Mouse (Mus musculus): ENCODE data around the gene Frmpd4.

The Frmpd4 gene

DNA sequence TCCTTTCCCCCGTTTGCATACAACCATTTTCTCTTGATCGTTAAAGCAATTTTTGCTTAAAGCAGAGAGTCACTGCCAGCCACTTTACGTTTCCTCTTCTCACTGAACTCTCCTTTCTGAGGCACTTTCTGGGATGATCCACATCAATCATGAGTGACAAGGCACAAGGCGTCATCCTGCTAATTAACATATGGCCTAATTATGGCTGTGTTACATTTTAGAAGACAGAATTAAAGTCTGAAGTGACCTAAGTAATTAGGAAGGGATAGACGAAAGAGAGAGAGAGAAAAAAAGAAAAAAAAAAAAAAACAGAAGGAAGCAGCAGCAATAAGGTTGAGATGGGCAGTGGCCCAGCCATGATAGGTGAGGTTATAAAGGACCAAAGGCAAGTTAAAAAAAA lies at the start of gene Frmpd4:
Gene Frmpd4, minus strand, starts transcription at position 101 of the 400 bp plus-strand sequence.
- DNase-seq, result no peak

DNA sequence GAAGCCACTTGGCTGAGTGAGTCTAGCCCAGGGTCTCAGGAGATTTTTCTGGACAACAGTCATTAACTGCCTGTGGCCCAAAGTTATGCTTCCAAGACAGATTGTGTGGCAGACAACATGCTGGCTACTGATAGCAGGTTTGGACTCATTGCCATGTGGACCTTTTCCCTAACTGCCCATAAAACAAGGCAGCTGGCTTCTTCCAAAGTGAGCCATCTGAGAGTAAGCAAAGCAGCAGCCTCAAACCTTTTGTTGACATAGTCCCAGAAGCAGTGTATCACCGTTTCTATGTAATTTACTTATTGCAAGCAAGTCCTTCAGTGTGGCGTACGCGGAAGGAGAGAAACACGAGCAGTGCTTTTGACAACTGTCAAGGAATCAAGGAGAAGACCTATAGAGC lies 18.2 kb upstream of the Frmpd4 start:
- no peak for DNase-seq

DNA sequence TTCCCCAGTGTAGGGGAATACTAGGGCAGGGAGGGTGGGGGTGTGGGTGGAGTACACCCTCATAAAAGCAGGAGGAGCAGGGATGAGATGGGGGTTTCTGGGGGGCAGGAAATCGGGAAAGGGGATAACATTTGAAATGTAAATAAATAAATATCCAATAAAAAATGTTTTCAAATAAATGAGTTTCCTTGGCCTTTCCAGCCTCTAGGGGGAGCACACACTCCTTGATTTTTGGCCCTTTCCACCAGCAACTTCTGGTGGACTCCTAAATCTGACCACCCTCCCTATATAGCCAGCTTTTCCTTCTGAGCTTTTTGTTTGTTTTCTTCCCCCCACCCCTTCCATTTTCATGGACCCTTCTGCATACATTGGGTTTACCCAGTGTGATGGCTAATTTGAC lies 7.3 kb upstream of the Frmpd4 start:
- DNase-seq, result peak; percentile 0

DNA sequence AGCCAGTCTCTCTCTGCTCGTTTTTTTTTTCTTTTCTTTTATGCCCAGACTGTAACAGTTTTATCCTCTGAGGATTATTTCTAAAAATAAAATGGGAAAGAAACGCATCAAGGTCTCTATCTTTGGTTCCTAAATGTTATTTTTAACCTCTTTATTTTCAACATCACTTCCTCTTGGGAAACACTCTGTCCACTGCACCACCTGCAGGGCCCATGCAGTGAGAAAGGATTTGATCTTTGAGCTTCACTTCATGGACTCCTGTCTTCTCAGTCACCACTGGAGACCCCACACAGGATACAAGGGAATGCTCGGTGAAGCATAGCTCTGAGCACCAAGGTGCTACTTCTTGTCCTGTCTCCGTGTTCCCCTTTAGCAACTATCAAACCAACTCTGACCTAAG lies 5.2 kb downstream of the Frmpd4 start:
- no peak for DNase-seq

DNA sequence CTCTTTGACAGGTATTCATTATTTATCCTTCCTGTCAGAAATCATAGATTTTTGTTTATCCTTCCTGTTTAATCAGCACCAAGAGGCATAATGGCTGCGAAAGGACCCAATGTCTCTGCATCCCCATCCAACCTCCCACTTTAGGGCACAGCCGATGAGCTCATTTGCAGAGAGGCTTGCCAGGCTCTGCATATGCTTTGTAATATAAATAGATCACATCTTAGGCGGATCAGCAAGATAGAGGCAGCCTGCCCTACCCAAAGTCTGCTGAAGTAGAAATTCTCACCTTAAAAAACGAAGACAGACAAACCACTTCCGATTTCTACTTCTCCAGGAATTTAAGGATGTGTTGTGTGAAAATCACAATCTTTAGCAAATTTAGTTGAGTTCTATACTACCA lies 7.8 kb downstream of the Frmpd4 start:
- DNase-seq, result no peak

DNA sequence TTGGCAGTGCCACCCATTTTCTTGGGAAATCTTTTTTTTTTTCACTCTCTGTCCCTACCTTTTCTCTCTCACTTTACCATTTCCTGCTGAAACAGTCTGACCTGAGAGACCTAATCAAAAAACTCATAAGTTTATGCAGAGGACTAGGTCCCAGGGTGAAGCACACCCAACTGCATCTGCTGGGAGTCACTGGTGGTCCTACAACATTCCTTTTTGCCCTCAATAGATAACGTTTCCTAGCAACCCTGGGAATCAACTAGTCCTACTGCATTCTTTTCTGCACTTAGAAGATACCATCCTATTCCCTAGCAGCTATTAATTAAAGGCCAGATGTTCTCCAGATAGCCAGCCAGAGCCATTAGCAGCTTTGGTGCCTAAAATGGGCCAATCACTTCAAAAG lies 71.8 kb downstream of the Frmpd4 start:
- no peak for DNase-seq

DNA sequence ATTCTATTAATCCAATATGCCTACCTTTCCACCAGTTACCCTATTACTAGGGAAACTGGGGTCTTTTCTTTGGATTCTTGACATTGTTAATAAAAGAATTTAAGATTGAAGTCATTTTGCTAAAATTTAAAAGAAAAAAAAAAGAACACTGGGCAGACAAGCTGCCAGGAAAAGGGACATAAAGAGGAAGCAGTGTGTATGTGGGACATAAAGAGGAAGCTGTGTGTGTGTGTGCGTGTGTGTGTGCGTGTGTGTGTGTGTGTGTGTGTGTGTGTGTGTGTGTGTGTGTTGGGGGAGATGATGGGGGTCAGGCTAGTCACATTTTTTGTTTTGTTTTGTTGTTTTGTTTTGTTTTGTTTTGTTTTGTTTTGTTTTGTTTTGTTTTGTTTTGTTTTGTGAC lies 121.8 kb downstream of the Frmpd4 start:
- DNase-seq, result no peak

DNA sequence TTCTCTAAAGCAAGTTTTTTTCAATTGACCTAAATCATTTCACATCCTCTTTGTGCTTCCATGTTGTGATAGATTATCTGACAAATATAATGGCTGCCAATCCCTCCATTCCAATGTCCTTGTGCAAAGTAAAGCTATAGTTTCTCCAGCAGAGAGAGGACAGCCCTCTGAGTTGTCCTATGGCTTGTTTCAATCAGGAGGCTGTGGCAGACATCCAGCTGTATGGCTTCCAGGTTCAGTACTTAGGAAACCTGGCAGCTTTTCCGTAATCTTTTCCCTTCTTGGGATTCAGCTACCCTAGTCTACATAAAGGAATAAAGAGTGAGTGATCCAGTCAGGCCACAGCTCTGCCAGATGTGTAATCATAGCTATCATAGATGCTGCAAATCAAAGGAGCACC lies 145.8 kb downstream of the Frmpd4 start:
- DNase-seq, result no peak

DNA sequence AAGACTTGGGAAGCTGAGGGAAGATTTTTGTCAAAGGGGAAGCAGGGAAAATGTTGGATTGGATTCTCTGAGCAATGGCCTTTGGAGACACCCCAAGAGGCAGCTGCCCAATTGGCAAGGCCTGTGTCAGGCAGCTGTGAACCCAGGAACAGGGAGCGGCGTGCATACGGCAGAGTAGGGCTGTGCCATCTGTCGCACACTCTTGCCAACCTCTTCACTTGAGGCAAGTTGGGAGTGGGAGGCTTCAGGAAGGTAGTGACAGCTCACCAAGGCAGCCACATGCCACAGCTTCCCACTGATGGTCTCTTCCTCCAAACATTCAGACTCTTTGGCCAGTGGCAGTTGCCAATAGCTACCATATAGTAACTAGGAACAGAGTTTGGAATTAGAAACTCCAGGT lies 147.2 kb downstream of the Frmpd4 start:
- no peak for DNase-seq

DNA sequence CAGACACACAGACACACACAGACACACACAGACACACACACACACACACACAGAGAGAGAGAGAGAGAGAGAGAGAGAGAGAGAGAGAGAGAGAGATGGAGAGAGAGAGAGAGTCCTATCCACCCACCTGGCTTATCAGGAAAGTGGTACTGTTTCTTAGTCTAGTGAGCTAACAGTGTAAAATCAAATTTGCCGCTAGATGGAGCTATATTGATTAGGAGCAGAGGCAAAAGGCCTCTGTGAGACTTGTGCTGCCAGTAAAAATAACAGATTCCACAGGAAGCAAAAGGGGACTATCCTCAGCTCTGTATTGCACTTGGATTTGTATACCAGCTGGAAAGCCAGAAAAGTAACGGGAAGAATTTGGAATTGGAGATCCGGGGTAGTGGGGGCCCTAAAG lies 161.6 kb downstream of the Frmpd4 start:
- peak; percentile 0 for DNase-seq

DNA sequence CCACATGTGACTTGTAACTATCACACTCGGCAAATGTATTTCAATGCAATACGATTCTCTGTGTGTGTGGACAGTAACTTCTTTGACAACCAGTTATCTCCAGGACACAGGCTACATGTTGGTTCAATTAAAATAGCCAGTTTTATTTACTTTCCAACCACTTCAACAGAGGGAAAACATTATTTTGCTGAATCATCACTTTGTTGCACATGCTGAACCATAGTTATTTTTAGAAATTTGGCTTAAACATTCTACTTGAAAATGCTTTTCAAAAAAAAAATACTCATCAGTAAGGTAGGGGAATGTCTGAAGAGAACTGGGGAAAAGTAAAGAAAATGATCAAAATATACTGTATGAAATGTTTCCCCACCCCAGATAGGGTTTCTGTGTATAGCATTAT lies 173.5 kb downstream of the Frmpd4 start:
- DNase-seq, result no peak

DNA sequence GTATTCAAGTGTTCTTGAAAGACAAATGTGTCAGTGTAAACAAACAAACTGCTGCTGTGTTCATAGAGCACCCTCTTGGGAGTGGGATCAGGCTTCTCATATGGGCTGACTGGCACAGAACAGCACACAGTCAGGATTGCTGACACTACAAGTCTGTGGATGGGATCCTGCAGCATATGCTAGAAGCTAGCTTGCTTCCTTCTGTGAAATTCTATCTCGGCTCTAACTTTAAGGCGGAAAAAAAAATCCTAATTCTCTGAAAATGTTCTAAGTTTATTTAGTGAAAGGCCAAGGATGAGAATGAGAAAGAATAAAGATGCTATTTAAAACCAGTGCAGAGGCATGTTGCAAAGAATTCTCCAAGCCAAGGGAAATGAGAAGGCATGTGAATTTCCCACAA lies 226.6 kb downstream of the Frmpd4 start:
- no peak for DNase-seq

DNA sequence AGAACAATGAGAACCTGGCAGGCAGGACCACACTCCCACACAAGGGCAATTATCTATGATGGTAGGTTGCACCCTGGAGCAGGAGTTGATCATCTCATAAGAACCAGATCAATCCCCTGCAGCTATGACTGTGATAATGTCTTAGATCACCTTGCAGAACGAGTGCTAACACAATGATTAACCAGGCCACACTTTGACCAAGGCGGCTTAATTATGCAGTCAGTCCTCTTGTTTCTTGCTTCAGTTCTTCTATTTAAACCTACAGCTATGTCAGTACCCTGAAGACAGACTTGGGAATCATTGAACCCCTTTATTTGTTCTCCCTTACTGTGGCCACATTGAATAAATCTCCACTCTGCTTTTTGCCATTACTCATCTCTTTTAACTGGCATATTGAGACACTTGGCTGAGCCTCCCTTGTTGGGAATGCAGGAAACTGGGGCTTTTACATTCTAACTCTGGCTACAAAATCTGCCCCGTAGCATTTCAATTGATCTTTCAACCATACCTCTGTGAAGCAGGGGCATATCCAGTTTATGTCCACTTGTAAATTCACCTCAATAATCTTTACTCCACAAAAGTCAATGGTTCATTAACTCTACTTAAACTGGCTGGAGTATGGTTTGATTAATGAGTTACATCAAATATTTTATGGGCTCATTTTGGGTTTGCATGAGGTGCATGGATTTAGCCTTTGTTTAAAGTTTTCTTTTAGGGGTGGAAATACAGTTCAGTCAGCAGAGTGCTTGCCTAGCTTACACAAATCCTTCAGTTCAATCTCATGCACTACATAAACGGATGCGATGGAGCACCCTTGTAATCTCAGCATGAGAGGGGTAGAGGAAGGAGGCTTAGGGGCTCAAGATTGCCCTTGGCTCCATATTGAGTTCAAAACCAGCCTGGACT lies 227.5 kb downstream of the Frmpd4 start:
- peak; percentile 2 for DNase-seq

DNA sequence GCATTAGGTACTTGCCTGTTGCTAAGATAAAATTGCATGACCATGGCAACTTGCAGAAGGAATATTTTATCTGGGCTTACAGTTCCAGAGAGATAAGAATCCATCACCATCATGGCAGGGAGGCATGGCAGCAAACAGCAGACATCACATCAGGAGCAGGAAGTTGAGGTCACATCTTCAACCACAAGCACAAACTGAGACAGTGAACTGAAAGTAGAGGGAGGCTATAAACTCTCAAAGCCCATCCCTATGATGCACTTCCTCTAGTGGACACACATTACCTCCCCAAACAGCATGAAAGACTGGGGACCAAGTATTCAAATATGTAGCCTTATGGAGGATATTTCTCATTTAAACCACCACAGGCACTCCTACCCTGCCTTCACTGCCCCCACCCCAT lies 238.8 kb downstream of the Frmpd4 start:
- DNase-seq, result no peak

DNA sequence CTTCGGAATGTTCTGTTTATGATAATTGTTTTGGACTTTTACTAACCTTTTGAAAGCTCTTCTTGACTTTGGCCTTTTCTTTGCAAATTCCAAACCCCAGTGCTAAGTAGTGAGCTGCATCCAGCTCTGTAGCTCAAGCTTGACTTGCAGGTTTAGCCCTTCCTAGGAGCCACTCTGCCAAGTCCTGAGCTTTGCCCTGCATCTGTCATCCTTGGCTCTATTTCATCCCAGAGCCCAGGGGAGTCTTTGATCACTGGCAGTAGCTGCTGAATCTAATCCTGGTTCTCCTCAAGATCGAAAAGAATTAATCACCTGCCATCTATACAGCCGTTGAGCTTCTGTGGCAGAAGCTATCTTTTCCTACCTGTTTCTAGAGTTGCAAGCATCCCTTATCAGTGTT lies 251.9 kb downstream of the Frmpd4 start:
- DNase-seq, result no peak

DNA sequence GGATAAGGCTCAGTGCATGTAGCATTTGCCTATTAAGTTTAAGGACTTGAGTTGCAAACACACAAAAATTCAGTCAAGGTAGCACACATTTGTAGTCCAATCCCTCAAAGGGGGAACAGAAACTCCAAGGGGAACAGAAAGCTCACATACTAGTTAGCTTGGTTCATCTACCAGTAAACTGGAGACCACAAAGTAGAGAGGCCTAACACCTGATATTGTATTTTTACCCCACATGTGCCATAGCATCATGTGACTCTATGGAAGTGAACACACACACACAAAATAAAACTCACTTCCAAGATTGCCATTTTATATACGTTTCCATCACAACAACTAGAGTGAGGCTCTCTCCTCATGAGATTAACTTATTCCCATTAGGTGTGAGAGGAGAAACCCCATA lies 264.9 kb downstream of the Frmpd4 start:
- DNase-seq, result no peak

DNA sequence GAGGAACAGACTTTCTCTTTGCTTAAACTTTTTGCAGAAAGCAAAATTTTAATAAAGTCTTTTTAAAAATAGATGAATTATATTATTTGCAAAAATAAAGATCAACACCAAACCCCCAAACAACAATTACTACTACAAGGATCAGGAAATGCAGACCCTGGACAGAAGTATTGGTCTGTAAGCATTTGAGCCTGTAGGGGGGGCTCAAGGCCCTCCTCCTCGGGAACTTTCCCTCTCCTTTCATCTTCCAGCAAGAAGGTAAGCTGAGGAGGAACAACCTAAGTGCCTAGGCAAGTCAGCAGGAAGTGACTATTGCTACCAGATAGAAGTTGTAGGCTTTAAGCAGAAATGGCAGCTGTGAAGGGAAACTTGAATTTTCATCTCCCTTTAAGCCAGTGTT lies 266.9 kb downstream of the Frmpd4 start:
- DNase-seq, result peak; percentile 0

DNA sequence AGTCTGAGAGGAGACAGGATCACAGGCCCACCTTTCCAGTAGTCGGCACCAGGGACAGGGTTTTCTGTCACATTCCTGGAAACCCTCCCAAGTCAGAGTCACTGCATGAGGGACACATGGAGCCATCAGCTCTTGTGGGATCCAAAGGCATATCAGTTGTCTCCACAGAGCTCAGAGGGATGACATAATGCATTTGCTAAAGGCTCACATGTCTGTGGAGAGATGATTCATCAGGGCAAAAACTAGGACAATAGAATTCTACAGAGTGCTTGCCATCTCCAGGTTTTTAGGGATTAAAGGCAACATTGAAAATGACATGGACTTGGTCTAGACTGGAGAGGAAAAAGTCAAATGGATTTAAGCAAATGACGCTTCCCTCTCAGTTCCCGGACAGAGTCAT lies 284.5 kb downstream of the Frmpd4 start:
- DNase-seq, result no peak

DNA sequence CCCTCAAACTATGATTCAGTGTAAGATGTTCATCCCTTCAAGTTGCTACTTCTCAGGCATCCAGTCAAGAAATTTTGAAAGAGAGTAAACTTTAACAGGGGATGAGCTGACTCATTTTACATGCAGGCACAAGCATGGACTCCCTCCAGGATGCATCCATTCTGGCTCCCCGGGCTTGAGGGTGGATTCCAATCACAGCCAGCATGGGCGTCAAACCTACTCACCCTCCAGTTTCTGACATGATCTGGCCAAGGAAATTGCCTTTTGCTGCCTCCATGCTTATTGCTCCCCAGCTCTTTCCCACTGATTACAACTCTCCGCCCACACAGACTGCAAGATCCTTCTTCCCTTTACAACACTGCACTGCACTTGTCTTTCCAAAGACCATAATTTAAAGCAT lies 370.0 kb downstream of the Frmpd4 start:
- DNase-seq, result no peak

DNA sequence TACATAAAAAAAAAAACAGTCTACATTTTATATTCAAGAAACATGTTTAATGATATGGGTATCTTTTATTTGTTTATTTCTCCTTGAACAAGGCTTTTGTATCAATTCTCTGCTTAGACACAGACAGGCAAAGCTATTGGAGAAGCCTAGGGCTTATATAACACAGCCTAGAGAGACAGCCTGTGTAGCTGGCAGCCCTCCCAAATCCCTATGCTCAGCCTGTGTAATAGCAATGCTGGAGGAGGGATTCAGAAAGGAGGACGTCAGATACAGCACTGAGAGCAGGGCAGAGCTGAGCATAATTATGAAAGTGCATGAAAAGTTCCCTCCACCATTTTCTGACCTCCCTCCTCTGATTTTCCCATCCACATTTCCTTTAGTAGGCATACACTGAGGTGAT lies 385.1 kb downstream of the Frmpd4 start:
- DNase-seq, result no peak

DNA sequence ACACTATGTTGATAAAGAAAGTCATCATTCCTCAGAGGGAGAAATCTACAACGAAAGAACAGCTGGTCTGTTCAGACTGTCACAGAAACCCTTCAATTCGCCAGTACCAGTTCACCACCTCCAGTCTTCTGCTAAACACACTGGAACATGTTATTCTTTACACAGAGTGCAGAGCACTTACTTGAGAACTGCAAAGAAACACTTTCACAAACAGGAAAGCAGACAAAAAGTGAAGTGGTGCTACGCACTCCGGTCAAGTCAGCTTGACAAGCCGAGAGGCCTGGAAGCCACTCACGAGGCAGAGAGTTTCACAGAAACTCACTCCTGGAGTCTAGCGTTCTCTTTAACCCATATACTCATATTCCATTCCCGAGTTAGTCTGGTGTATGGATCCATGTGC lies 387.5 kb downstream of the Frmpd4 start:
- DNase-seq, result no peak

DNA sequence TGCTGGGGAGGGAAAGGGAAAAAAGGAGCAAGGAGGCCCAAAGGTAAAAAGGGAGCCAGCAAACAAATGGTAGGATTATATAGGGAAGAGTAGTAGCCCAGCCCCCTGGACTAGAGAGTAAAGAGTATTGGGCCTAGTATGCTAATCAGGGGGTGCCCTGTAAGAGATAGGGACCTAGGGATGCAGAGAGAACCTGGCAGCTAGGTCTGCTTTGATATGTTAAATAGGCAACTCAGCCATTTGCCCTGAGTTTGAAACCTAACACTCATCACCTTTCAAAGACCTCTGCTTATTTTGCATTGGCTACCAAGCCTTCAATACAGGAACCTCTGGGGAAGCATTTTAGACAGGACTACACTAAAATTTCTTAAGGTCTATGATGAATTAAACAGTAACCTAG lies 414.0 kb downstream of the Frmpd4 start:
- DNase-seq, result no peak

DNA sequence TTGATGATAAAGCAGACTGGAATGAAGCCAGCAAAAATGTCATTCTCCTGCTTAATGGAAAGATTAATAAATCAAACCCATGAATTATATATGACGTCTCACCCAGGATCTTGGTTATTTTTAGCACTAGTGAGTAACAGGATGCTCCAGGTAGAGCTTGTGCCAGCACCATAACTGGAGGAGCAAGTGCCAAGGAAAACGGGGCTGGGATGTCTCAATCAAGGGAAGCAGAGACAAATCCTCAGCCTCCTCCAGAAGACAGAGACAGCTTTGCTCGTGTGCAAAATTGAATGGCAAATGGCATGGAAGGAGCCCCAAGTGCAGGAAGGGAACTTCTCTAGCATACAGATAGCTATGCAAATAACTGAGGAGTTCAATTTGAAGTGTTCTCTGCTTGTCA lies 418.2 kb downstream of the Frmpd4 start:
- no peak for DNase-seq

DNA sequence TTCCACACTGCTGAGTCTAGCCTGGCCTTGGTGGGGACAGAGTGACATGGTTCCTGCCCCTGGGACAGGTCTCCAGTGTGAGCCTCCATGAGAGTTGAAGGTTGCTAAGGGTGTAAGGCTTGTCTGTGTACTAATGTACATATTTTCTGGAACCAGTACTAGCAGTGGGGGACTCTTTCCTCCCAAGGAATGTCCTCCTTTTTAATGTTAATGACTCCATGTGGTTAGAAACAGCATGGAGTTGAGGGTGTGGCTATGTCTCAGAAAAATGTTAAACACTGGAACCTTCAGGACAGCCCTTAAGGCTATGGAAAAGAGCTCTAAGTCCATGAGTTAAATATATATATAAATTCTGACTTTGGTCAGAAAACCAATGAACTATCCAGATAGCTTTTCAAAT lies 436.0 kb downstream of the Frmpd4 start:
- no peak for DNase-seq

DNA sequence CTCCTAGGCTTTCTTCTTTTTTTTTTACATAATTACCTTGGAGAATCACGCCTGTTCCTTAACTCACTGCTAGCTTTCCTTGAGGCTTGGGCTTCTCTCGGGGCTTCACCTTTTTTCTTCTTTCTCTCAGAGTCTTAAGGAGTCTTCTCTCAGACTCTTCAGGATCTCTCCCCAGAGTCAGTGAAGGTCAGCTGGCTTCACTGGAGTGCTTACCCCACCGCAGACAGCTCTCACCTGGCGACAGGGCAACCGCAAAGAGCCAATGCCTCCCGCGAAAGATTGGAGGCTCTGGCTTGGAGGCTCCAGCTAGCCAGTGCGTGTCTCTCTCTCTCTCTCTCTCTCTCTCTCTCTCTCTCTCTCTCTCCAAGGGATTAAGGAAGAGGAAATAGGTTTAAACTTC lies 453.0 kb downstream of the Frmpd4 start:
- DNase-seq, result no peak
